Mouse (Mus musculus): ENCODE results near the gene Lgi1. TPM values are rescaled to one million over a fixed set of nuclear protein-coding genes. Genes with fewer than 3 reads are reported as not detected.

Gene Lgi1
- polyA plus RNA-seq, 1 experiment from 2014 or later: 0.12 TPM

DNA sequence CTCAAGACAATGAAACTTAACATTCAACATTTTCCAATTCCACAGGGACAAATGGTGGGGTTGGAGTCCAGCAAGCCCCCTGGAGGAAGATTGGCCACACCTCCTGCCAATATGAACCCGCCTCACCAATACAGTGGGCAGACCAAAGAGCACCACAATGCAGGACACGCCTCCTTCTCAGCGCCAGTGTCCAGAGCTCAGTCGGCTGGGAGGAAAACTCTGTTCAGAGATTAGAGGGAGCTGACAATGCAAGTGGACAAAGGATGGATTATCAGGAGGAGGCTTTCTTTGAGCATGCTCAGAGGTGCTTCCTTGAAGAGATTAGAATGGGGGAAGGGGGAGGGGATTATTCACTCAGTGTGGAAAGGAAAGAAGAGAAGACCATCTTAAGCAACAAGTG is 62.7 kb downstream of the Lgi1 start:
- no peaks in the 10 kb centered on the region for H3K4me1 ChIP-seq (replicated peaks)
- no peak for ATAC-seq (ENCODE audit: insufficient read depth)
- no peak overlapping the region for H3K4me3 ChIP-seq (replicated peaks)
- H3K27ac ChIP-seq (replicated peaks): no peak overlapping the region
- no peak overlapping the region for H3K4me2 ChIP-seq
- H3K36me3 ChIP-seq (replicated peaks): no peaks in the 10 kb centered on the region
- H3K27me3 ChIP-seq: no peaks in the 10 kb centered on the region
- H3K9ac ChIP-seq: no peak overlapping the region
- H3K9me3 ChIP-seq (replicated peaks): no peaks in the 10 kb centered on the region
- WGBS (ENCODE audit: insufficient replicate concordance): 56% methylated on average over 4 of the region's 4 CpGs

DNA sequence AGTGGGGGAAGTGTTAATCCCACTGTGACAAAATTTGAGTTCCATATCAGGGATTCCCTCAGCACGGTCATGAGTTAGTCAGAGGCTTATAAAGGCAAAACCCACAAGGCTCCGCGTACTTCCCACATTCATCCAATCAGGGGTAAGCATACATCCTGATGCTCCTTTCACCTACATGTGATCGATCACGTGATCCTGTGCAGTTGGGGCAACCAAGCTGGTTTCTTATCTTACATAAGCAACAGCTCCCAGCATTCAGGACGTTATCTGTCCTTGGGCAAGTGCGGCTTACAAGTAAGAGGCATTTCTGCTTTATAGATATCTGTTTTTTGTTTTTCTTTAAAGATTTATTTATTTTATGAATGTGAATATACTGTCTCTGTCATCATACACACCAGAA is 63.7 kb downstream of the Lgi1 start:
- no peaks in the 10 kb centered on the region for H3K4me1 ChIP-seq (replicated peaks)
- 49% methylated on average over 7 of the region's 7 CpGs for WGBS (ENCODE audit: insufficient replicate concordance)

DNA sequence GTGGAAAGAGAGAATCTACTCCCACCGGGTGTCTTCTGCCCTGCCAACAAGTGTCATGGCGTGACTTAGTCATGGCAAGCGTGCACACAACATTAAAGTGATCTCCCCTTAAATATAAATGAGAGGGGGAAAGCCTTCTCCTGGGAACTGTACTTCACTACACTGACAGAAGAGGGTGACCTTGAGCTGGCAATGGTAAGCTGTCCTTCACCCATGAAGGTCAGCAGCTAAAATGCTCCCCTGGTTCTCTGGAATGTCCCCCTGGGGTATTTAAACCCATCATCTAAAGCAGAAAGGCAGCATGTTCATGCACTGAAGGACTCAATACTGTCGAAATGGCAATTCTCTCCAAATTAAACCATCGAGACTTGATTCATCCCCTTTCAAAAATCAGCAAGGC is 64.9 kb downstream of the Lgi1 start:
- no peak overlapping the region for H3K4me3 ChIP-seq (replicated peaks)

More for the DNA sequence above, 63.7 kb downstream of the Lgi1 start:
- no peak for ATAC-seq (ENCODE audit: insufficient read depth)
- H3K27ac ChIP-seq (replicated peaks): no peak overlapping the region
- H3K4me3 ChIP-seq (replicated peaks): no peak overlapping the region
- no peak overlapping the region for H3K9ac ChIP-seq
- no peaks in the 10 kb centered on the region for H3K9me3 ChIP-seq (replicated peaks)
- no peaks in the 10 kb centered on the region for H3K27me3 ChIP-seq
- no peaks in the 10 kb centered on the region for H3K36me3 ChIP-seq (replicated peaks)
- no peak overlapping the region for H3K4me2 ChIP-seq

DNA sequence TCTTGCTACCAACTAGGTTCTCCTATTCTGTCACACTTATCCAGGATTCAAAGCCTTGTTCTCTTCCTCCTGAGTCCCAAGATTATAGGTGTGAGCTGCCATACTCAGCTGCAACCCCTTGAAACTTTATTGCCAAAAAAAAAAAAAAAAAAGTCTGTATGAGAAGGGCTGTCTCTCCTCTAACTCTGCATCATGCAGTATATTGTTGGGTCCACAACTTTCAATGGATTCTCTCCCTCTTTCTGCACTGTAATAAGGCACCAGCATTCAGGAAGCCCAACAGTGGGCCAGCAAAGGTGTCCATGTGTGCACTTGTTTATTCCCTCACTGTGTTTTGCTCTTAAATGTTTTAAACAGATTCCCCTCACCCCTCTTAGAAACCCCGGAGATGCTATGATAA is 66.7 kb downstream of the Lgi1 start:
- Histone ChIP-seq H3K36me3 (replicated peaks) (no peaks in the 10 kb centered on the region), H3K9me3 (replicated peaks) (no peaks in the 10 kb centered on the region), H3K27me3 (no peaks in the 10 kb centered on the region), H3K27ac (replicated peaks) (no peak overlapping the region), H3K4me2 (no peak overlapping the region), H3K9ac (no peak overlapping the region), H3K4me1 (replicated peaks) (no peaks in the 10 kb centered on the region), H3K4me3 (replicated peaks) (no peak overlapping the region)
- ATAC-seq (ENCODE audit: insufficient read depth): no peak
- WGBS (ENCODE audit: insufficient replicate concordance): 58% methylated on average over 1 of the region's 1 CpGs

More for the DNA sequence above, 64.9 kb downstream of the Lgi1 start:
- 67% methylated on average over 5 of the region's 5 CpGs for WGBS (ENCODE audit: insufficient replicate concordance)
- H3K27ac ChIP-seq (replicated peaks): no peak overlapping the region
- ATAC-seq (ENCODE audit: insufficient read depth): no peak
- no peaks in the 10 kb centered on the region for H3K27me3 ChIP-seq
- no peak overlapping the region for H3K9ac ChIP-seq
- no peaks in the 10 kb centered on the region for H3K9me3 ChIP-seq (replicated peaks)
- no peak overlapping the region for H3K4me2 ChIP-seq
- H3K4me1 ChIP-seq (replicated peaks): no peaks in the 10 kb centered on the region
- no peaks in the 10 kb centered on the region for H3K36me3 ChIP-seq (replicated peaks)

DNA sequence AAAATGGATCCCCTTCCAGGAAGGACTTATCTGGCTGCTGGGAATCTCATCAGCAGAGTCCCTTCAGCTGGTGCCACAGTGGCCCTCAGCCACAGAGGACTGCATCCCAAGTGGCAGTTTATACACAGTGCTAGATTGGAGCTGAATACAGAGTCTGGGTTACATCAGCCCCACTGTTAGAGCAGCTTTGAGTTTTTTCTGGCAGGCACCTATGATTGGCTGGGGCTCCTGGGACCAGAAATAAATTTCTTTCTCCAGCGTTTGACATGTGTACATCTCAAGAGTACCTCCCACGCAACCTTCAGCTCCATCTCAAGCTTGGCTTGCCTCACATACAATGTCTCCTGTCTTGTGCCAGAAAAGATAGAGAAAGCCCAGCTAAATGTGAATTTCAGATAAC is 67.9 kb downstream of the Lgi1 start:
- Histone ChIP-seq H3K9me3 (replicated peaks) (no peaks in the 10 kb centered on the region), H3K9ac (no peak overlapping the region), H3K27ac (replicated peaks) (no peak overlapping the region), H3K36me3 (replicated peaks) (no peaks in the 10 kb centered on the region), H3K4me2 (no peak overlapping the region), H3K4me1 (replicated peaks) (no peaks in the 10 kb centered on the region), H3K27me3 (no peaks in the 10 kb centered on the region), H3K4me3 (replicated peaks) (no peak overlapping the region)
- WGBS (ENCODE audit: insufficient replicate concordance): 54% methylated on average over 2 of the region's 2 CpGs
- no peak for ATAC-seq (ENCODE audit: insufficient read depth)

DNA sequence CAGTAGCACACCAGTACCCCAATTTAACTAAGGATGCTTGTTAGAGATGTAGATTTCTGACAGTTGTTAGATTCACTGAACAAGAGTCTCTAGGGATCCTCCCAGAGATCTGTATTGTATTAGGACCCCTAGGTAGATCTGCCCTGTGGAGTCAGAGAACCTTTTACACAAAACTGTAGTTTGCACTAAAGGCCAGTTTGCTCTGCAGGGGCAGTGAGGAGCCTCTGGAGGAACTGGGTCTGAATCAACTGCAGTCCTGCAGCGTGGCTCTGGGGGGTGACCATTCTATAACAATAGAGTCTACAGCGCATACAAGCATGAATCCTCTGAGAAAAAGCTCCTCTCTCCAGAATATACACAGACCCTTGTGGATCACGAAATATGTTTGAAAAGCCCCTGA is 68.5 kb downstream of the Lgi1 start:
- Histone ChIP-seq H3K27me3 (no peaks in the 10 kb centered on the region), H3K9me3 (replicated peaks) (no peaks in the 10 kb centered on the region), H3K36me3 (replicated peaks) (no peaks in the 10 kb centered on the region), H3K9ac (no peak overlapping the region), H3K4me2 (no peak overlapping the region), H3K4me1 (replicated peaks) (no peaks in the 10 kb centered on the region), H3K4me3 (replicated peaks) (no peak overlapping the region), H3K27ac (replicated peaks) (no peak overlapping the region)
- ATAC-seq (ENCODE audit: insufficient read depth): no peak
- WGBS (ENCODE audit: insufficient replicate concordance): 51% methylated on average over 3 of the region's 3 CpGs

DNA sequence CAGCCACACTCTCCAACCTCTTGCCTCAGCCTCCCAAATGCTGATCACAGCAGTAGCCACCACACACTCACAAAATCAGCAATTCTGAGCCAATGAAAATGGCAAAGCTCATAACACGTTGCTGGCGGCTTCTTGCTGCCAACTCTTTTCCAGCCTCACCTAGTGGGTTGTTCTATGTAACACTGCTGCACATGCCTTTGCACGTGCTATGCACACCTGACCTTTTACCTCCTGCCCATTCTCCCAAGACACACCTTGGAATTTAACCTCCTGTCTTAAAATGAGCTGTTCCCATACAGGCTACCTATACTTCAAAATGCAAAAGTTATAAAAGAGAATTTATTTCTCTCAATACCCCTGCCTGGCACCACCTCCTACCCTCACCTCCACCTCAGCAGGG is 72.2 kb downstream of the Lgi1 start:
- H3K27me3 ChIP-seq: no peaks in the 10 kb centered on the region
- no peak for ATAC-seq (ENCODE audit: insufficient read depth)
- H3K4me1 ChIP-seq (replicated peaks): no peaks in the 10 kb centered on the region
- no peak overlapping the region for H3K27ac ChIP-seq (replicated peaks)
- no peaks in the 10 kb centered on the region for H3K36me3 ChIP-seq (replicated peaks)
- no peak overlapping the region for H3K9ac ChIP-seq
- no peak overlapping the region for H3K4me2 ChIP-seq
- H3K9me3 ChIP-seq (replicated peaks): no peaks in the 10 kb centered on the region
- 55% methylated on average over 3 of the region's 3 CpGs for WGBS (ENCODE audit: insufficient replicate concordance)
- no peak overlapping the region for H3K4me3 ChIP-seq (replicated peaks)

DNA sequence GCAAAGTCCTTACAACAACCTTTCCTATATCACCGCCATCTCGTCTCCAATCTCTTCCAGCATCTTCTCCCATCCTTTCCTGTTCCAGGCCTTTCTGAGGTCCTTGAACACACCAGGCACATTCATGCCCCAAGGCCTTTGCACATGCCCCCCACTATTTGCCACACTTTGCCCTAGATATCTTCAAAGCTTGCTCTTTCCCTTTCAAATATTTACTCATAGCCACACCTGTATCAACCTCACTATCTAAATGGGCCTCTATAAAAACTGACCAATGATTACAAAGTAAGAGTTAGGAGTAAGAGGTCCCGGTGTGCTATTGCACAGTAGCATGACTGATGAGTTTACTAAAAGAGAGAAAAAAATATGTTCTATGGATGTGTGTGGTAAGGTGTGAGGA is 73.0 kb downstream of the Lgi1 start:
- H3K4me1 ChIP-seq (replicated peaks): no peaks in the 10 kb centered on the region
- no peaks in the 10 kb centered on the region for H3K9me3 ChIP-seq (replicated peaks)
- H3K4me3 ChIP-seq (replicated peaks): no peak overlapping the region
- ATAC-seq (ENCODE audit: insufficient read depth): no peak
- no peak overlapping the region for H3K4me2 ChIP-seq
- H3K36me3 ChIP-seq (replicated peaks): no peaks in the 10 kb centered on the region
- no peak overlapping the region for H3K9ac ChIP-seq
- no peak overlapping the region for H3K27ac ChIP-seq (replicated peaks)
- H3K27me3 ChIP-seq: no peaks in the 10 kb centered on the region
- WGBS (ENCODE audit: insufficient replicate concordance): 61% methylated on average over 3 of the region's 3 CpGs

DNA sequence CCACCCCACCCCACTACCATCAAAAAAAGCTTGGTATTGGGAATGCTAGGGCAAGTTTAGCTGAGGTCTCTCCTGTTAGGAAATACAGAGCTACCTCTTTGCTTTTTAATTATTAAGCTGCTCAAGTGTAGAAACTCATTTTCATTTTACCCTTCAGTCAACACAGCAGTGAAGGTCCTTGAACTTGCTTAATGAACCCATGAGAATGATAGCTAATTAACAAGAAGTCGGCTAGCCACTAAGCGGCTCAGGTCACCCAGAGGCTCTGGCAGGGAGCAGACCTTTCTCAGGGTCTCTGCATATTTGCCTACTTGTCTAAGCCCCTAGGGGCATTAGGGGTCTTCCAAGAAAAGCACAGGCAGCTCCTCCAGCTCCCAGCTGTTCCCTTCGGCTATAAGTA is 75.4 kb downstream of the Lgi1 start:
- 64% methylated on average over 3 of the region's 3 CpGs for WGBS (ENCODE audit: insufficient replicate concordance)
- Histone ChIP-seq H3K27ac (replicated peaks) (no peak overlapping the region), H3K9ac (no peak overlapping the region), H3K4me3 (replicated peaks) (no peak overlapping the region), H3K27me3 (no peaks in the 10 kb centered on the region), H3K36me3 (replicated peaks) (no peaks in the 10 kb centered on the region), H3K4me2 (no peak overlapping the region), H3K4me1 (replicated peaks) (no peaks in the 10 kb centered on the region), H3K9me3 (replicated peaks) (no peaks in the 10 kb centered on the region)
- ATAC-seq (ENCODE audit: insufficient read depth): no peak

DNA sequence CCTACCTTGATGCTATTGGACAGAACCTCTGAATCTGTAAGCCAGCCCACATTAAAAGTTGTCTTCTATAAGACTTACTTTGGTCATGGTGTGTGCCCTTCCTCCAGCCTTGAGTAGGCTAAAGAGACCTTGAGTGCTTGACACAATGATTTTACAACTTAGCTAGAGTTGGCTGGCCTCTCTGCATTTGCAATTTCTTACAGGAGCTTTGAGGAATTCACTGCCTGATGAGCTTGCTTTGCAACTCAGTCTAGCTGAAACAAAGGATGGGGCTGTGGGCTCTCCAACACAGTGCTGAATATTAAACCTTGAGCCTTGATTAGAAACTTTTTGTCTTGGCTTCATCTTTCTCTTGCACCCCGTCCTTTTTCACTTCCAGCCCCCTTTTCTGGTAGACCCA is 78.9 kb downstream of the Lgi1 start:
- H3K9ac ChIP-seq: no peak overlapping the region
- no peak overlapping the region for H3K27ac ChIP-seq (replicated peaks)
- no peak overlapping the region for H3K4me3 ChIP-seq (replicated peaks)
- no peaks in the 10 kb centered on the region for H3K27me3 ChIP-seq
- H3K9me3 ChIP-seq (replicated peaks): no peaks in the 10 kb centered on the region
- no peaks in the 10 kb centered on the region for H3K36me3 ChIP-seq (replicated peaks)
- no peaks in the 10 kb centered on the region for H3K4me1 ChIP-seq (replicated peaks)
- no peak for ATAC-seq (ENCODE audit: insufficient read depth)
- 23% methylated on average over 1 of the region's 1 CpGs for WGBS (ENCODE audit: insufficient replicate concordance)
- no peak overlapping the region for H3K4me2 ChIP-seq

DNA sequence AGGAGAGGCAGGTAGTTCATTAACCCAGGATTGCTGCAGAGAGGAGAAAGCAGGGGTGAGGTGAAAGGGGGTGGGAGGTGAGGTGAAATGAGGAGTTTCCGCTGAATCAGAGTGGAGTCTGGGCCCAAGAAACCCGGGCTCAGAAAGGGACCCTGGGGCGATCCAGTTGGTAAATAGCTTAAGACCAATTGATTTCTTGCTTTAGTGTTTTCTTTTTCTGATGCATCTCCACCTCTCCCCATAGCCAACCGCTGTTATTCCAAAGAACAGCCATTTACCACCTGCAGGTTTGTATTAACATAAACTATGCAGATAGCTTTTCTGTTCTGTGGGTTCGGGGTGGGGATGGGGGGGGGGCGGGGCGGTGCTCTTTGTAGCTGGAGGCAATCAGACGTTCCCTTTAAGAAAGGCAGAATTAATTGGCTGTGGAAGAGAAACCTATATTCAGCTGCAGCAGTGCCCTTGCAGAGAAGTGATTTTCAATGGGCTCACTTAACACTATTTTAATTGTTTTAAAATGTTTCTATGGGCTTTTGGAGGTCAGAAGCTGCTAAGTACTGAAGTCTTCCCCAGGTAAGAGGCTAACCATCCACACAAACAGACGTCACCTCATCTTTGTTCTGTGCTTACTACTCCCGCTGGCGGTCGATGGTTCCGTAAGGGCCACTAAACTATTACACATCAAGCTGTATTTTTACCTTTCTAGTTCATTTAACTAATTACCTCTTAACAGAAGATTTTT is 84.1 kb downstream of the Lgi1 start:
- no peaks in the 10 kb centered on the region for H3K9me3 ChIP-seq (replicated peaks)
- no peaks in the 10 kb centered on the region for H3K27me3 ChIP-seq
- H3K4me3 ChIP-seq (replicated peaks): no peak overlapping the region
- ATAC-seq (ENCODE audit: insufficient read depth): no peak
- no peaks in the 10 kb centered on the region for H3K36me3 ChIP-seq (replicated peaks)
- H3K4me1 ChIP-seq (replicated peaks): no peaks in the 10 kb centered on the region
- WGBS (ENCODE audit: insufficient replicate concordance): 39% methylated on average over 13 of the region's 13 CpGs
- H3K27ac ChIP-seq (replicated peaks): no peak overlapping the region
- H3K9ac ChIP-seq: no peak overlapping the region
- H3K4me2 ChIP-seq: no peak overlapping the region

DNA sequence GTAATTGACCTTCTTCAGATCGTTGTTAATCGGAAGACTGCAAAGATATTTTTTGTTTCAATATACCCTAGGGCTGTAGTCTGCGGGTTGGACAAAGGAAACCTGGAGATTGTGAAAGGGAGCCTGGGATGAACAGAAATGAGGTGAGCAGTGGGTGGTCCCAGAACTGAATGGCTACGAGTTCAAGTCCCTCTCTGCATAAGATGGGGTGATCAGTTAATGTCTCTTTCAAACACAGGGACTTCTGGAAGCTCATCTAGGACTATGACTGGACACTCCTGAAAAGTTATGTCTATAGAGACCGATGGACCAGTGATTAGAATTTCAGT is 84.6 kb downstream of the Lgi1 start:
- H3K27me3 ChIP-seq: no peaks in the 10 kb centered on the region
- H3K9me3 ChIP-seq (replicated peaks): no peaks in the 10 kb centered on the region
- H3K4me2 ChIP-seq: no peak overlapping the region
- H3K9ac ChIP-seq: no peak overlapping the region
- no peaks in the 10 kb centered on the region for H3K4me1 ChIP-seq (replicated peaks)
- no peak overlapping the region for H3K4me3 ChIP-seq (replicated peaks)
- H3K27ac ChIP-seq (replicated peaks): no peak overlapping the region
- H3K36me3 ChIP-seq (replicated peaks): no peaks in the 10 kb centered on the region
- 66% methylated on average over 5 of the region's 5 CpGs for WGBS (ENCODE audit: insufficient replicate concordance)
- no peak for ATAC-seq (ENCODE audit: insufficient read depth)

All from liver, embryonic 15.5 days (tissue).